Mouse (Mus musculus): ENCODE results near the gene Olfr250. TPM values are rescaled to one million over a fixed set of nuclear protein-coding genes. Genes with fewer than 3 reads are reported as not detected.
"Not testable (repeated sequence)": the region's sequence is repeated elsewhere in the genome, so short reads cannot be mapped to it uniquely, and the experiment has no call there.

Olfr250 gene
- not detected in 2 replicates for polyA plus RNA-seq (2014; fragmentation: Nextera tagmentation; extraction: Ambion mirVana)

GRCm38 (mm10) chr9:38366596-38366995 is at the start of gene Olfr250:
Olfr250 (plus strand) TSS chr9:38366896.
- H3K4me3 ChIP-seq (ENCODE audit: low read depth, low read length): no peak within 1 kb of the TSS
- no peaks in the 10 kb centered on the region for H3K36me3 ChIP-seq (replicated peaks; ENCODE audit: control insufficient read depth, insufficient read depth, low read depth, low read length)
- H3K27ac ChIP-seq (replicated peaks; ENCODE audit: low read depth, low read length): no peak within 1 kb of the TSS
- no peak within 1 kb of the TSS for H3K9ac ChIP-seq (replicated peaks; ENCODE audit: low read length)
- 99% methylated on average over 2 of the region's 2 CpGs for WGBS
- no peak within 1 kb of the TSS for H3K4me2 ChIP-seq (ENCODE audit: low read depth, low read length)
- DNase-seq (ENCODE audit: low spot score) (no peak), ATAC-seq (replicated peaks; ENCODE audit: insufficient number of reproducible peaks, low FRiP score, low TSS enrichment, low read depth) (no peak)
- no peaks in the 10 kb centered on the region for H3K4me1 ChIP-seq (ENCODE audit: control insufficient read depth, insufficient read depth, low read length)
- no peaks in the 10 kb centered on the region for H3K27me3 ChIP-seq (ENCODE audit: control insufficient read depth, insufficient read depth, low read length)
- H3K9me3 ChIP-seq (replicated peaks; ENCODE audit: control insufficient read depth, low read length): no peaks in the 10 kb centered on the region

GRCm38 (mm10) chr9:38328760-38329159 is 37.9 kb upstream of the Olfr250 start, which contains the start of gene Olfr25:
Olfr25 (plus strand) TSS chr9:38329060.
- DNase-seq (ENCODE audit: low spot score) (no peak), ATAC-seq (replicated peaks; ENCODE audit: insufficient number of reproducible peaks, low FRiP score, low TSS enrichment, low read depth) (no peak)
- no peak within 1 kb of the TSS for H3K4me2 ChIP-seq (ENCODE audit: low read depth, low read length)
- H3K4me3 ChIP-seq (ENCODE audit: low read depth, low read length): no peak within 1 kb of the TSS
- H3K27me3 ChIP-seq (ENCODE audit: control insufficient read depth, insufficient read depth, low read length): no peaks in the 10 kb centered on the region
- H3K4me1 ChIP-seq (ENCODE audit: control insufficient read depth, insufficient read depth, low read length): no peaks in the 10 kb centered on the region
- 84% methylated on average over 3 of the region's 3 CpGs for WGBS
- no peak within 1 kb of the TSS for H3K9ac ChIP-seq (replicated peaks; ENCODE audit: low read length)
- no peaks in the 10 kb centered on the region for H3K9me3 ChIP-seq (replicated peaks; ENCODE audit: control insufficient read depth, low read length)
- H3K27ac ChIP-seq (replicated peaks; ENCODE audit: low read depth, low read length): no peak within 1 kb of the TSS
- no peaks in the 10 kb centered on the region for H3K36me3 ChIP-seq (replicated peaks; ENCODE audit: control insufficient read depth, insufficient read depth, low read depth, low read length)

- Histone ChIP-seq H3K27me3 (ENCODE audit: control insufficient read depth, insufficient read depth, low read length) (no peaks in the 10 kb centered on the region), H3K36me3 (replicated peaks; ENCODE audit: control insufficient read depth, insufficient read depth, low read depth, low read length) (no peaks in the 10 kb centered on the region), H3K4me3 (ENCODE audit: low read depth, low read length) (no peak within 1 kb of the TSS), H3K9me3 (replicated peaks; ENCODE audit: control insufficient read depth, low read length) (no peaks in the 10 kb centered on the region), H3K4me1 (ENCODE audit: control insufficient read depth, insufficient read depth, low read length) (no peaks in the 10 kb centered on the region), H3K27ac (replicated peaks; ENCODE audit: low read depth, low read length) (no peak within 1 kb of the TSS), H3K9ac (replicated peaks; ENCODE audit: low read length) (no peak within 1 kb of the TSS), H3K4me2 (ENCODE audit: low read depth, low read length) (no peak within 1 kb of the TSS)
- ATAC-seq (replicated peaks; ENCODE audit: insufficient number of reproducible peaks, low FRiP score, low TSS enrichment, low read depth): no peak
- DNase-seq (ENCODE audit: low spot score): no peak
- 96% methylated on average over 4 of the region's 4 CpGs for WGBS
Measured at GRCm38 (mm10) chr9:38348111-38348510, 18.6 kb upstream of the Olfr250 start, which contains the start of gene Olfr898. Olfr898 (plus strand) TSS chr9:38348411.

GRCm38 (mm10) chr9:38376786-38377185 is 10.1 kb downstream of the Olfr250 start, which contains the start of gene Olfr251:
Olfr251 (plus strand) TSS chr9:38377086.
- no peaks in the 10 kb centered on the region for H3K9me3 ChIP-seq (replicated peaks; ENCODE audit: control insufficient read depth, low read length)
- no peaks in the 10 kb centered on the region for H3K27me3 ChIP-seq (ENCODE audit: control insufficient read depth, insufficient read depth, low read length)
- DNase-seq (ENCODE audit: low spot score) (no peak), ATAC-seq (replicated peaks; ENCODE audit: insufficient number of reproducible peaks, low FRiP score, low TSS enrichment, low read depth) (no peak)
- no peak within 1 kb of the TSS for H3K4me2 ChIP-seq (ENCODE audit: low read depth, low read length)
- WGBS: 60% methylated on average over 2 of the region's 2 CpGs
- H3K36me3 ChIP-seq (replicated peaks; ENCODE audit: control insufficient read depth, insufficient read depth, low read depth, low read length): no peaks in the 10 kb centered on the region
- H3K9ac ChIP-seq (replicated peaks; ENCODE audit: low read length): no peak within 1 kb of the TSS
- no peak within 1 kb of the TSS for H3K27ac ChIP-seq (replicated peaks; ENCODE audit: low read depth, low read length)
- no peak within 1 kb of the TSS for H3K4me3 ChIP-seq (ENCODE audit: low read depth, low read length)
- no peaks in the 10 kb centered on the region for H3K4me1 ChIP-seq (ENCODE audit: control insufficient read depth, insufficient read depth, low read length)

- no peak within 1 kb of the TSS for H3K9ac ChIP-seq (replicated peaks; ENCODE audit: low read length)
- ATAC-seq (replicated peaks; ENCODE audit: insufficient number of reproducible peaks, low FRiP score, low TSS enrichment, low read depth): no peak
Measured at GRCm38 (mm10) chr9:38401398-38401797, 34.7 kb downstream of the Olfr250 start, which contains the start of gene Olfr147. Olfr147 (plus strand) TSS chr9:38401698.

GRCm38 (mm10) chr9:38407502-38407901 is 40.8 kb downstream of the Olfr250 start:
- H3K4me3 ChIP-seq (ENCODE audit: low read depth, low read length); H3K9me3 ChIP-seq (replicated peaks; ENCODE audit: control insufficient read depth, low read length); H3K27me3 ChIP-seq (ENCODE audit: control insufficient read depth, insufficient read depth, low read length); H3K4me2 ChIP-seq (ENCODE audit: low read depth, low read length); H3K27ac ChIP-seq (replicated peaks; ENCODE audit: low read depth, low read length); H3K4me1 ChIP-seq (ENCODE audit: control insufficient read depth, insufficient read depth, low read length); H3K36me3 ChIP-seq (replicated peaks; ENCODE audit: control insufficient read depth, insufficient read depth, low read depth, low read length); ATAC-seq (replicated peaks; ENCODE audit: insufficient number of reproducible peaks, low FRiP score, low TSS enrichment, low read depth); DNase-seq (ENCODE audit: low spot score); H3K9ac ChIP-seq (replicated peaks; ENCODE audit: low read length): not testable (repeated sequence)
- 83% methylated on average over 3 of the region's 3 CpGs for WGBS

More at GRCm38 (mm10) chr9:38401398-38401797, 34.7 kb downstream of the Olfr250 start, which contains the start of gene Olfr147:
- no peak within 1 kb of the TSS for H3K27ac ChIP-seq (replicated peaks; ENCODE audit: low read depth, low read length)
- H3K27me3 ChIP-seq (ENCODE audit: control insufficient read depth, insufficient read depth, low read length): no peaks in the 10 kb centered on the region
- no peak within 1 kb of the TSS for H3K4me3 ChIP-seq (ENCODE audit: low read depth, low read length)
- DNase-seq (ENCODE audit: low spot score): no peak
- no peaks in the 10 kb centered on the region for H3K4me1 ChIP-seq (ENCODE audit: control insufficient read depth, insufficient read depth, low read length)
- no peak within 1 kb of the TSS for H3K4me2 ChIP-seq (ENCODE audit: low read depth, low read length)
- no peaks in the 10 kb centered on the region for H3K36me3 ChIP-seq (replicated peaks; ENCODE audit: control insufficient read depth, insufficient read depth, low read depth, low read length)
- H3K9me3 ChIP-seq (replicated peaks; ENCODE audit: control insufficient read depth, low read length): no peaks in the 10 kb centered on the region
- 79% methylated on average over 1 of the region's 1 CpGs for WGBS

- 89% methylated on average over 14 of the region's 14 CpGs for WGBS
- H3K4me1 ChIP-seq (ENCODE audit: control insufficient read depth, insufficient read depth, low read length); H3K27me3 ChIP-seq (ENCODE audit: control insufficient read depth, insufficient read depth, low read length); H3K4me3 ChIP-seq (ENCODE audit: low read depth, low read length); H3K4me2 ChIP-seq (ENCODE audit: low read depth, low read length); H3K36me3 ChIP-seq (replicated peaks; ENCODE audit: control insufficient read depth, insufficient read depth, low read depth, low read length); H3K9me3 ChIP-seq (replicated peaks; ENCODE audit: control insufficient read depth, low read length); H3K9ac ChIP-seq (replicated peaks; ENCODE audit: low read length); H3K27ac ChIP-seq (replicated peaks; ENCODE audit: low read depth, low read length); ATAC-seq (replicated peaks; ENCODE audit: insufficient number of reproducible peaks, low FRiP score, low TSS enrichment, low read depth): not testable (repeated sequence)
- peak; percentile 57 for DNase-seq (ENCODE audit: low spot score)
Measured at GRCm38 (mm10) chr9:38413502-38413901, 46.8 kb downstream of the Olfr250 start.

Data from embryonic facial prominence, embryonic 11.5 days (tissue).